Mouse (Mus musculus): Measurements from ENCODE around the gene Nsmce3. TPM values are rescaled to one million over a fixed set of nuclear protein-coding genes. Genes with fewer than 3 reads are reported as not detected.

Nsmce3 gene
- polyA plus RNA-seq, 1 experiment from 2014 or later = 11.7 TPM

GRCm38 (mm10) chr7:64900249-64900648, 27.5 kb upstream of the Nsmce3 start:
- Histone ChIP-seq H3K4me1 (replicated peaks; ENCODE audit: control insufficient read depth, insufficient read depth, low read length) (peaks cover 10% of the 10 kb centered on the region), H3K4me3 (replicated peaks; ENCODE audit: low read length) (no peak overlapping the region), H3K9ac (no peak overlapping the region), H3K9me3 (ENCODE audit: control insufficient read depth, low read length) (no peaks in the 10 kb centered on the region), H3K27me3 (ENCODE audit: control insufficient read depth, insufficient read depth, low read length) (no peaks in the 10 kb centered on the region), H3K4me2 (replicated peaks) (no peak overlapping the region), H3K36me3 (replicated peaks; ENCODE audit: control insufficient read depth, insufficient read depth) (no peaks in the 10 kb centered on the region), H3K27ac (no peak overlapping the region)
- DNase-seq (ENCODE audit: low spot score) = no peak
- no peak for ATAC-seq (ENCODE audit: low FRiP score)
- 76% methylated on average over 2 of the region's 2 CpGs for WGBS

GRCm38 (mm10) chr7:64896587-64896986, 23.8 kb upstream of the Nsmce3 start:
- H3K9me3 ChIP-seq (ENCODE audit: control insufficient read depth, low read length) = no peaks in the 10 kb centered on the region
- peaks cover 11% of the 10 kb centered on the region for H3K4me1 ChIP-seq (replicated peaks; ENCODE audit: control insufficient read depth, insufficient read depth, low read length)
- WGBS = 75% methylated on average over 6 of the region's 6 CpGs
- no peak overlapping the region for H3K4me2 ChIP-seq (replicated peaks)
- H3K9ac ChIP-seq = no peak overlapping the region
- no peaks in the 10 kb centered on the region for H3K27me3 ChIP-seq (ENCODE audit: control insufficient read depth, insufficient read depth, low read length)
- DNase-seq (ENCODE audit: low spot score) (no peak), ATAC-seq (ENCODE audit: low FRiP score) (no peak)
- no peak overlapping the region for H3K4me3 ChIP-seq (replicated peaks; ENCODE audit: low read length)
- no peak overlapping the region for H3K27ac ChIP-seq
- H3K36me3 ChIP-seq (replicated peaks; ENCODE audit: control insufficient read depth, insufficient read depth) = no peaks in the 10 kb centered on the region

- Histone ChIP-seq H3K4me3 (replicated peaks; ENCODE audit: low read length) (no peak overlapping the region), H3K27me3 (ENCODE audit: control insufficient read depth, insufficient read depth, low read length) (no peaks in the 10 kb centered on the region), H3K9me3 (ENCODE audit: control insufficient read depth, low read length) (no peaks in the 10 kb centered on the region), H3K27ac (peak overlapping the region; percentile 52), H3K9ac (no peak overlapping the region), H3K36me3 (replicated peaks; ENCODE audit: control insufficient read depth, insufficient read depth) (no peaks in the 10 kb centered on the region), H3K4me2 (replicated peaks) (no peak overlapping the region), H3K4me1 (replicated peaks; ENCODE audit: control insufficient read depth, insufficient read depth, low read length) (peaks cover 11% of the 10 kb centered on the region)
- DNase-seq (ENCODE audit: low spot score) (no peak), ATAC-seq (ENCODE audit: low FRiP score) (no peak)
- 52% methylated on average over 5 of the region's 5 CpGs for WGBS
Measured at GRCm38 (mm10) chr7:64895685-64896101, 22.9 kb upstream of the Nsmce3 start.

- WGBS = 78% methylated on average over 3 of the region's 3 CpGs
- Histone ChIP-seq H3K27ac (no peak overlapping the region), H3K9me3 (ENCODE audit: control insufficient read depth, low read length) (no peaks in the 10 kb centered on the region), H3K27me3 (ENCODE audit: control insufficient read depth, insufficient read depth, low read length) (no peaks in the 10 kb centered on the region), H3K36me3 (replicated peaks; ENCODE audit: control insufficient read depth, insufficient read depth) (no peaks in the 10 kb centered on the region), H3K4me1 (replicated peaks; ENCODE audit: control insufficient read depth, insufficient read depth, low read length) (peaks cover 13% of the 10 kb centered on the region), H3K9ac (no peak overlapping the region), H3K4me3 (replicated peaks; ENCODE audit: low read length) (no peak overlapping the region), H3K4me2 (replicated peaks) (no peak overlapping the region)
- DNase-seq (ENCODE audit: low spot score) (no peak), ATAC-seq (ENCODE audit: low FRiP score) (no peak)
Measured at GRCm38 (mm10) chr7:64891139-64891538, 18.3 kb upstream of the Nsmce3 start.

- 64% methylated on average over 9 of the region's 9 CpGs for WGBS
- peak; percentile 61 for DNase-seq (ENCODE audit: low spot score)
- Histone ChIP-seq H3K9me3 (ENCODE audit: control insufficient read depth, low read length) (no peaks in the 10 kb centered on the region), H3K27ac (no peak overlapping the region), H3K9ac (no peak overlapping the region), H3K36me3 (replicated peaks; ENCODE audit: control insufficient read depth, insufficient read depth) (no peaks in the 10 kb centered on the region), H3K27me3 (ENCODE audit: control insufficient read depth, insufficient read depth, low read length) (no peaks in the 10 kb centered on the region), H3K4me2 (replicated peaks) (no peak overlapping the region), H3K4me3 (replicated peaks; ENCODE audit: low read length) (no peak overlapping the region), H3K4me1 (replicated peaks; ENCODE audit: control insufficient read depth, insufficient read depth, low read length) (0 out of 2 replicates have a peak, but pooled peaks cover 4% of the 10 kb centered on the region)
- peak; percentile 58; the same call in 1 of the 2 replicates for ATAC-seq (ENCODE audit: low FRiP score)
Measured at GRCm38 (mm10) chr7:64889919-64890318, 17.1 kb upstream of the Nsmce3 start.

- Histone ChIP-seq H3K27ac (0 out of 2 replicates have a peak overlapping the region, but pooled peaks have one; percentile 43), H3K9me3 (ENCODE audit: control insufficient read depth, low read length) (no peaks in the 10 kb centered on the region), H3K27me3 (ENCODE audit: control insufficient read depth, insufficient read depth, low read length) (no peaks in the 10 kb centered on the region), H3K4me3 (replicated peaks; ENCODE audit: low read length) (no peak overlapping the region), H3K36me3 (replicated peaks; ENCODE audit: control insufficient read depth, insufficient read depth) (no peaks in the 10 kb centered on the region), H3K9ac (no peak overlapping the region), H3K4me2 (replicated peaks) (no peak overlapping the region), H3K4me1 (replicated peaks; ENCODE audit: control insufficient read depth, insufficient read depth, low read length) (no peaks in the 10 kb centered on the region)
- WGBS = 57% methylated on average over 11 of the region's 11 CpGs
- DNase-seq (ENCODE audit: low spot score) = no peak
- ATAC-seq (ENCODE audit: low FRiP score) = peak; percentile 48; the same call in 1 of the 2 replicates
Measured at GRCm38 (mm10) chr7:64884187-64884862, 11.5 kb upstream of the Nsmce3 start.

- WGBS = 77% methylated on average over 6 of the region's 6 CpGs
Measured at GRCm38 (mm10) chr7:64882243-64882642, 9.4 kb upstream of the Nsmce3 start.

GRCm38 (mm10) chr7:64881387-64881786, 8.6 kb upstream of the Nsmce3 start:
- DNase-seq (ENCODE audit: low spot score) = no peak
- no peak overlapping the region for H3K4me3 ChIP-seq (replicated peaks; ENCODE audit: low read length)
- no peaks in the 10 kb centered on the region for H3K36me3 ChIP-seq (replicated peaks; ENCODE audit: control insufficient read depth, insufficient read depth)
- H3K27ac ChIP-seq = no peak overlapping the region
- ATAC-seq (ENCODE audit: low FRiP score) = no peak
- H3K4me2 ChIP-seq (replicated peaks) = no peak overlapping the region
- no peaks in the 10 kb centered on the region for H3K9me3 ChIP-seq (ENCODE audit: control insufficient read depth, low read length)
- no peaks in the 10 kb centered on the region for H3K27me3 ChIP-seq (ENCODE audit: control insufficient read depth, insufficient read depth, low read length)
- no peak overlapping the region for H3K9ac ChIP-seq
- WGBS = 78% methylated on average over 7 of the region's 7 CpGs
- no peaks in the 10 kb centered on the region for H3K4me1 ChIP-seq (replicated peaks; ENCODE audit: control insufficient read depth, insufficient read depth, low read length)

More at GRCm38 (mm10) chr7:64882243-64882642, 9.4 kb upstream of the Nsmce3 start:
- H3K27ac ChIP-seq = no peak overlapping the region
- H3K9me3 ChIP-seq (ENCODE audit: control insufficient read depth, low read length) = no peaks in the 10 kb centered on the region
- no peaks in the 10 kb centered on the region for H3K4me1 ChIP-seq (replicated peaks; ENCODE audit: control insufficient read depth, insufficient read depth, low read length)
- H3K36me3 ChIP-seq (replicated peaks; ENCODE audit: control insufficient read depth, insufficient read depth) = no peaks in the 10 kb centered on the region
- ATAC-seq (ENCODE audit: low FRiP score) (no peak), DNase-seq (ENCODE audit: low spot score) (no peak)
- no peak overlapping the region for H3K4me2 ChIP-seq (replicated peaks)
- H3K27me3 ChIP-seq (ENCODE audit: control insufficient read depth, insufficient read depth, low read length) = no peaks in the 10 kb centered on the region
- H3K9ac ChIP-seq = no peak overlapping the region
- H3K4me3 ChIP-seq (replicated peaks; ENCODE audit: low read length) = no peak overlapping the region

- no peak overlapping the region for H3K9ac ChIP-seq
- no peak for DNase-seq (ENCODE audit: low spot score)
- H3K4me1 ChIP-seq (replicated peaks; ENCODE audit: control insufficient read depth, insufficient read depth, low read length) = no peaks in the 10 kb centered on the region
- H3K4me2 ChIP-seq (replicated peaks) = no peak overlapping the region
- H3K27ac ChIP-seq = no peak overlapping the region
- no peak overlapping the region for H3K4me3 ChIP-seq (replicated peaks; ENCODE audit: low read length)
- H3K27me3 ChIP-seq (ENCODE audit: control insufficient read depth, insufficient read depth, low read length) = no peaks in the 10 kb centered on the region
- no peaks in the 10 kb centered on the region for H3K9me3 ChIP-seq (ENCODE audit: control insufficient read depth, low read length)
- no peaks in the 10 kb centered on the region for H3K36me3 ChIP-seq (replicated peaks; ENCODE audit: control insufficient read depth, insufficient read depth)
- no peak for ATAC-seq (ENCODE audit: low FRiP score)
- WGBS = 87% methylated on average over 5 of the region's 5 CpGs
Measured at GRCm38 (mm10) chr7:64880415-64880814, 7.6 kb upstream of the Nsmce3 start.

All from hindbrain, embryonic 14.5 days (tissue).